Mouse (Mus musculus): ENCODE measurements around the gene Zfp423. TPM values are rescaled to one million over a fixed set of nuclear protein-coding genes. Genes with fewer than 3 reads are reported as not detected.

The Zfp423 gene
- polyA plus RNA-seq (2016; fragmentation: Nextera tagmentation; extraction: Ambion mirVana): 22.0 and 23.4 TPM in 2 replicates

DNA sequence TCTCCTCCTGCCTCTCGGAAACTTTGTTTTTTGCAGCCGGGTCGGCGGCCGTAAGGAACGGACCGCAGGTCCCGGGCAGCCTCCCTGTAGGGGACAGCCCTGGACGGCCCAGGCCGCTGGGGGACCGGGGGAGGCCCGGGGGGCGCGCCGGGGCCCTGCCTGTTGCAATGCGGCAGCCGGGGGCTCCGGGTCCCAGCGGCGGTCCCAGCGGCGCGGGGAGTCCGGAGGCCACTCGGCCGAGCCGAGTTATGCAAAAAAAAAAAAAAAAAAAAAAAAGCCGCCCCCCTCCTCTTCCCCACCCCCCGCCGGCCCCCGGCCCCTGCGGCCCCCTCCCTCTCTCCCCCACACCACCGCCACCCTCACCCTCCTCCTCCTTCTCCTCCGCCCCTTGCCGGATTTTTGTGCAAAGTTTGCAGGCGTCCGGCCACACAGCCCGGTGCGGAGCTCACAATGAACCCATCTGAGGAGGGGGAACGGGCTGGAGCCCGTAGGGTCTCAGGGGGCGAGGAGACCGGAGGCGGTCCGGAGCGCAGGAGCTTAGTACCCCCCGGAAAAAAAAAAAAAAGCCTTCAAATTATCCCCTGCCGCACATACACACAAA, at the start of gene Zfp423:
Gene Zfp423, minus strand, starts transcription at position 276 of the 601 bp plus-strand sequence.
- peaks cover 40% of the 10 kb centered on the region for H3K27me3 ChIP-seq (replicated peaks; ENCODE audit: low read depth, poor library complexity, severe bottlenecking)
- peak within 1 kb of the TSS; percentile 84 for H3K4me3 ChIP-seq
- H3K27ac ChIP-seq (replicated peaks): peak within 1 kb of the TSS; percentile 99
- H3K9me3 ChIP-seq: no peaks in the 10 kb centered on the region
- H3K36me3 ChIP-seq (replicated peaks): no peaks in the 10 kb centered on the region
- peaks cover 82% of the 10 kb centered on the region for H3K4me1 ChIP-seq
- WGBS: under 1% methylated on average over 34 of the region's 48 CpGs
- DNase-seq (ENCODE audit: low spot score): peak; percentile 88

DNA sequence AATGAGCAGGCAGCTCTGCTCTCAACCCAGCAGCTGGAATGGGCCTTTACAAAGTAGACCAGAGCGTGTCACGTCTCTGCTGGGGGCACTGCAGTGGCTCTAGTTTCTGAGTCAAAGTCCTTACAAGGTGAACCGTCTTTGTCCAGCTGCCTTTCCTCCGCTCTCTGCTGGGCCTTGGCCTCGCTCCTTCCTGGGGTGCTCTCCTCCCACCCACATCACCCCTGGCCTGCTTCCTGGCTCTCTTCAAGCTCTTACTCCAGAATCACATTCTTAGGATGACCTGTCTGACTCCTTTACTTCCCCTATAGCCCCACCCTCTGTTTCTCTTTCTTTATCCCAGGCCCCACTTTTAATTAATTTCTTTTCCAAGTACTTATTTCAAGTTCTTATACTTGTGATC, 47.4 kb upstream of the Zfp423 start:
- Histone ChIP-seq H3K9me3 (no peaks in the 10 kb centered on the region; the same call in 1 of the 2 replicates), H3K27ac (replicated peaks) (no peak overlapping the region), H3K36me3 (replicated peaks) (no peaks in the 10 kb centered on the region), H3K4me3 (no peak overlapping the region), H3K4me1 (peaks cover 16% of the 10 kb centered on the region), H3K27me3 (replicated peaks; ENCODE audit: low read depth, poor library complexity, severe bottlenecking) (no peaks in the 10 kb centered on the region)
- no peak for DNase-seq (ENCODE audit: low spot score)
- 76% methylated on average over 5 of the region's 5 CpGs for WGBS

GRCm38 (mm10) chr8:87984778-87985177, 25.4 kb upstream of the Zfp423 start:
- no peaks in the 10 kb centered on the region for H3K9me3 ChIP-seq
- H3K4me3 ChIP-seq: no peak overlapping the region
- H3K27ac ChIP-seq (replicated peaks): no peak overlapping the region
- H3K4me1 ChIP-seq: peaks cover 12% of the 10 kb centered on the region
- WGBS: 58% methylated on average over 5 of the region's 5 CpGs
- no peak for DNase-seq (ENCODE audit: low spot score)
- H3K27me3 ChIP-seq (replicated peaks; ENCODE audit: low read depth, poor library complexity, severe bottlenecking): no peaks in the 10 kb centered on the region; the same call in 1 of the 2 replicates
- H3K36me3 ChIP-seq (replicated peaks): no peaks in the 10 kb centered on the region

DNA sequence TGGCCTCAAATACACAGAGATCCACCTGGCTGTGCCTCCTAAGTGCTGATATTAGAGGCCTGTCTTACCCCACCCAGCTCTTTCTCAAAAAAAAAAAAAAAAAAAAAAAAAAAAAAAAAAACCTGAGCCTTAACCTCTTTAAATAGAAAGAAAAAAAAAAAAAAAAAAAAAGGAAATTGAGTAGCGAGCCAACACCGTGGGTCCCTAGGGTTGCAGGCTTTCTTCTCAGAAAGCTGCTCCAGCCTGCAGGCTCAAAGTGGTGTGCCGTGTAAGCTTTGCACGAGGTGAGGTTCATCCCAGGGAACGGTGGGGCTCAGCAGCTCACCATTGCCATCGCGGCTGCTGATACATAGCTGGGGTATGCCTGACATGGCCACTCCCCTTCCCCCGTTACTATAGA, 24.6 kb upstream of the Zfp423 start:
- no peak for DNase-seq (ENCODE audit: low spot score)
- no peaks in the 10 kb centered on the region; the same call in 1 of the 2 replicates for H3K27me3 ChIP-seq (replicated peaks; ENCODE audit: low read depth, poor library complexity, severe bottlenecking)
- no peaks in the 10 kb centered on the region for H3K36me3 ChIP-seq (replicated peaks)
- H3K4me3 ChIP-seq: no peak overlapping the region
- no peaks in the 10 kb centered on the region for H3K9me3 ChIP-seq
- H3K27ac ChIP-seq (replicated peaks): no peak overlapping the region
- WGBS: 44% methylated on average over 8 of the region's 8 CpGs
- H3K4me1 ChIP-seq: peaks cover 12% of the 10 kb centered on the region

DNA sequence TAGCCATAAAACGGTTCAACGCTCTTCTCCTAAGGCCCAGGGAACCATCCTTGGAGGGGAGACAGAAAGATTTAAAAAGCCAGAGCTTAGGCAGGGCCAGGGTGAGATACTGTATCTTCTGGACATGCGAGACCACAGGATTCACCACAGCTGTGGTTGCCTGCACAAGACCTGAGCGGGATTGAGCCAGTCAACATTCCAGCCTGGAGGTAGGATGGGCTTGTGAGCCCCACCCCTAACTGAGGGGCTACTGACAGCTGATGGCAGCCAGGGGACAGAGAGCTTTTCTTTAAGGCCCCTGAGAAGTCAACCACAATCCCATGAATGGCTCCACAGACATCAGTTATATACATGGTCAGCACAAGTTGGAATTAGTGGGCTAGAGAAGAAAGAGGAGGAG, 23.5 kb upstream of the Zfp423 start:
- Histone ChIP-seq H3K9me3 (no peaks in the 10 kb centered on the region), H3K27me3 (replicated peaks; ENCODE audit: low read depth, poor library complexity, severe bottlenecking) (no peaks in the 10 kb centered on the region; the same call in 1 of the 2 replicates), H3K27ac (replicated peaks) (no peak overlapping the region), H3K4me3 (no peak overlapping the region), H3K36me3 (replicated peaks) (no peaks in the 10 kb centered on the region), H3K4me1 (peaks cover 12% of the 10 kb centered on the region)
- no peak for DNase-seq (ENCODE audit: low spot score)
- 90% methylated on average over 4 of the region's 4 CpGs for WGBS

GRCm38 (mm10) chr8:87975466-87975809, 16.0 kb upstream of the Zfp423 start:
- Histone ChIP-seq H3K4me3 (peak overlapping the region; percentile 54), H3K27me3 (replicated peaks; ENCODE audit: low read depth, poor library complexity, severe bottlenecking) (peaks cover 20% of the 10 kb centered on the region), H3K36me3 (replicated peaks) (no peaks in the 10 kb centered on the region), H3K4me1 (peaks cover 33% of the 10 kb centered on the region), H3K9me3 (no peaks in the 10 kb centered on the region), H3K27ac (replicated peaks) (peak overlapping the region; percentile 86)
- WGBS: 0% methylated on average over 1 of the region's 1 CpGs
- DNase-seq (ENCODE audit: low spot score): peak; percentile 49

- under 1% methylated on average over 24 of the region's 24 CpGs for WGBS
- Histone ChIP-seq H3K27ac (replicated peaks) (peak overlapping the region; percentile 86), H3K4me3 (peak overlapping the region; percentile 54), H3K4me1 (peaks cover 33% of the 10 kb centered on the region), H3K36me3 (replicated peaks) (no peaks in the 10 kb centered on the region), H3K9me3 (no peaks in the 10 kb centered on the region), H3K27me3 (replicated peaks; ENCODE audit: low read depth, poor library complexity, severe bottlenecking) (peaks cover 20% of the 10 kb centered on the region)
- DNase-seq (ENCODE audit: low spot score): peak; percentile 61
Measured at GRCm38 (mm10) chr8:87974759-87975465, 15.5 kb upstream of the Zfp423 start.

- peaks cover 20% of the 10 kb centered on the region for H3K27me3 ChIP-seq (replicated peaks; ENCODE audit: low read depth, poor library complexity, severe bottlenecking)
- peak overlapping the region; percentile 86 for H3K27ac ChIP-seq (replicated peaks)
- H3K4me1 ChIP-seq: peaks cover 33% of the 10 kb centered on the region
- 6% methylated on average over 21 of the region's 21 CpGs for WGBS
- H3K36me3 ChIP-seq (replicated peaks): no peaks in the 10 kb centered on the region
- no peaks in the 10 kb centered on the region for H3K9me3 ChIP-seq
- DNase-seq (ENCODE audit: low spot score): no peak
- peak overlapping the region; percentile 54 for H3K4me3 ChIP-seq
Measured at GRCm38 (mm10) chr8:87974122-87974758, 14.8 kb upstream of the Zfp423 start.

DNA sequence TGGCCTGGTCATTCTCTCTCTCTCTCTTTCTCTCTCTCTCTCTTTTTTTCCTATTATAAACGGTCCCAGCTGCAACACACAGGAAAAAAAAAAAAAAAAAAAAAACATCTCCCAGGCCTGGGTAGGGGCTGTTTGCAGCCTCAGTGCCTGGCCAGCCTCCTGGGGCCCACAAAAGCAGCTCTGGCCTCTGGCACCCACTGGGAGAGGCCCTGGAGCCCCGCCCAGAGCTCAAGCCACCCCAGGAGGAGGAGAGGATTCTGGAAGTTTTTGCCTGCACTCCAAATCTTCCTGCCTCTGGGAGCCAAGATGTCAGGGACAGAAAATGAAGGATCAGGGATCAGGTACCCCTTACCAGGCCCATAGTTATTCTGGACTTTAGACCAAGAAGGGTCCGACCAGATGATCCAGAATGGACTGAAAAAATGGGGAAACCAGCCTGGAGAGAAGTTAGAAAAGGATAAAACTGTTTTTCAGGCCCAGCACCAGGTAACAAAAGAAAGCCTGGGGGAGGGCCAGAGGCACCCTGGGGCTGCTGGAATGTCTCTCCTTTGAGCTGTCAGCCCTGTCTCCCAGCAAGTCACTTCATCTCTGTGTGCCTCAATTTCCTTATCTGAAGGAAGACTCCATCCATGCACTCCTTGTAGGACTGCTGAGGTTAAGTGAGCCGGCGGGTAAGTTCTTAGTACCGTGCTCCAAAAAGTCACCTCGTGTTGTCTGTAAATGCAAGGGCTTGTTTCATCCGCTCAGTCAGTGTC, 8.6 kb upstream of the Zfp423 start:
- DNase-seq (ENCODE audit: low spot score): no peak
- H3K9me3 ChIP-seq: no peaks in the 10 kb centered on the region
- no peak overlapping the region for H3K4me3 ChIP-seq
- peaks cover 27% of the 10 kb centered on the region for H3K4me1 ChIP-seq
- H3K27ac ChIP-seq (replicated peaks): peak overlapping the region; percentile 75
- H3K27me3 ChIP-seq (replicated peaks; ENCODE audit: low read depth, poor library complexity, severe bottlenecking): peaks cover 25% of the 10 kb centered on the region
- WGBS: 30% methylated on average over 8 of the region's 8 CpGs
- H3K36me3 ChIP-seq (replicated peaks): no peaks in the 10 kb centered on the region

GRCm38 (mm10) chr8:87967057-87967820, 7.8 kb upstream of the Zfp423 start:
- Histone ChIP-seq H3K27ac (replicated peaks) (peak overlapping the region; percentile 75), H3K27me3 (replicated peaks; ENCODE audit: low read depth, poor library complexity, severe bottlenecking) (peaks cover 31% of the 10 kb centered on the region)

DNA sequence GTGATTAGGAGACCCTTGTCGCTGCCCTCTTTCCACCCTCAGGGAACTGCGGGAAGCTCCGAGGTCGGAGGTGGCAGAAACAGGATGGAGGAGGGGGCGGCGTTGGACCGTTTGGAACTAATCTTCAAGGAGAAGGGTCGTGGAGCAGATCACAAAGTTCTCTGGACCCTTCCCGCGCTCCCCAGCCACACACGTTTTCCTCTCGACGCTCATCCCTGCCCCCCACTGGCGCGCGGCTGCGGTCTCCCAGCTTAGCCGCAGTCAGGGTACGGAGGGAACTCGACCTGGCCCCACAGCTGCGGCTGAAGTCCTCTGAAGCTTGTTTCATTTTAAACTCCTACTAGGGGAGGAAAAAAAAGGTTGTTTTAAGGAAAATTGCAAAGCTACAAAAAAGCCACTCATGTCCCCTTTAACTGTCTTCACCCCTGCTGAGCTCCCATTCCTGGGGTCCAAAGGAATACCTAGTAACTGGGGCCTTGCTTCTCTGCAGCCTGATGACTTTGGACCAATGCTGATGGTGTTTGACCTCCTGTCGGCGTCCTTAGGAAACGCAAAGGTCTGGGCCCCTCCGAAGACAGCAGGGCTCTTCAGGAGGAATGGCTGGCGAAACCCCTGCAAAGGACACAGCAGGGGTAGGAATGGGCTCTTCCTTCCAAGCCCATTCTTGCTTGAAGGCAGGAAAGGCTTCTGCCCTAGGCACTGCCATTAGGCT, 3.3 kb upstream of the Zfp423 start:
- peak overlapping the region; percentile 84 for H3K4me3 ChIP-seq
- peak overlapping the region; percentile 99 for H3K27ac ChIP-seq (replicated peaks)
- 1% methylated on average over 26 of the region's 26 CpGs for WGBS
- peaks cover 51% of the 10 kb centered on the region for H3K27me3 ChIP-seq (replicated peaks; ENCODE audit: low read depth, poor library complexity, severe bottlenecking)
- H3K9me3 ChIP-seq: no peaks in the 10 kb centered on the region
- H3K4me1 ChIP-seq: peaks cover 63% of the 10 kb centered on the region
- H3K36me3 ChIP-seq (replicated peaks): no peaks in the 10 kb centered on the region
- peak; percentile 61 for DNase-seq (ENCODE audit: low spot score)

More at GRCm38 (mm10) chr8:87967057-87967820, 7.8 kb upstream of the Zfp423 start:
- Histone ChIP-seq H3K36me3 (replicated peaks) (no peaks in the 10 kb centered on the region), H3K4me3 (no peak overlapping the region), H3K9me3 (no peaks in the 10 kb centered on the region), H3K4me1 (peaks cover 35% of the 10 kb centered on the region)
- WGBS: 4% methylated on average over 2 of the region's 2 CpGs
- DNase-seq (ENCODE audit: low spot score): peak; percentile 40
